Mouse (Mus musculus) adrenal gland, adult 18-20 months (tissue): Measurements from ENCODE around the gene Rhox6. TPM values are rescaled to one million over a fixed set of nuclear protein-coding genes. Genes with fewer than 3 reads are reported as not detected.
"Not testable (repeated sequence)": the region's sequence is repeated elsewhere in the genome, so short reads cannot be mapped to it uniquely, and the experiment has no call there.

ENCODE experiments used
- DNase-seq, 2 experiments: peaks; one replicate each; pipeline ENCODE4 v3.0.0; 2021 to 2022; ENCODE audit warnings: low spot score in 2 of 2
- long read RNA-seq, 2 experiments: library from polyadenylated mRNA; stranded (forward); transcript quantifications; one replicate each; pipeline ENCODE4 v2.0.0; 2021
- total RNA-seq, 2 experiments: library from RNA; stranded (reverse); gene quantifications; 1 replicate in 1 of 2; 2 replicates in 1 of 2; pipeline ENCODE4 v1.2.3; 2021

The Rhox6 gene
- total RNA-seq, result not detected
- long read RNA-seq, experiment 1, result 0 reads
- long read RNA-seq, experiment 2, result 0 reads

GRCm38 (mm10) chrX:37826610-37827009 lies at the start of gene Rhox6:
TSS of gene Rhox6 (plus strand) at chrX:37826910.
- not testable (repeated sequence) for DNase-seq

GRCm38 (mm10) chrX:37807286-37808080 lies 19.2 kb upstream of the Rhox6 start:
- no peak for DNase-seq

- no peak for DNase-seq
These were observed 17.3 kb upstream of the Rhox6 start for GRCm38 (mm10) chrX:37809396-37809795.

- peak; percentile 10 to 22 for DNase-seq
These were observed 15.5 kb upstream of the Rhox6 start for GRCm38 (mm10) chrX:37811179-37811578.

- no peak for DNase-seq
These were observed 11.0 kb upstream of the Rhox6 start for GRCm38 (mm10) chrX:37815665-37816064.

GRCm38 (mm10) chrX:37831386-37831785 lies 4.7 kb downstream of the Rhox6 start, which contains the start of gene Rhox7a:
TSS of gene Rhox7a (plus strand) at chrX:37831686.
- DNase-seq, result not testable (repeated sequence)

GRCm38 (mm10) chrX:37871641-37872040 lies 44.9 kb downstream of the Rhox6 start:
- no peak for DNase-seq

GRCm38 (mm10) chrX:37878844-37879243 lies 52.1 kb downstream of the Rhox6 start, which contains the start of gene Rhox8:
TSS of gene Rhox8 (minus strand) at chrX:37878944.
- no peak for DNase-seq

Other genes starting within 250 kb of the Rhox6 start
- gene Rhox3f, start 245.9 kb upstream of the Rhox6 start, total RNA-seq, result not detected
- gene Rhox4f, start 219.2 kb upstream of the Rhox6 start, total RNA-seq, result not detected
- gene Rhox3g, start 198.3 kb upstream of the Rhox6 start, total RNA-seq, result not detected
- not detected for gene Rhox2g, start 183.4 kb upstream of the Rhox6 start, total RNA-seq
- gene Rhox4g, start 175.6 kb upstream of the Rhox6 start, total RNA-seq, result not detected
- not detected for gene Rhox3h, start 158.1 kb upstream of the Rhox6 start, total RNA-seq
- not detected for gene Rhox2h, start 153.6 kb upstream of the Rhox6 start, total RNA-seq
- gene Rhox5, start 22.1 kb upstream of the Rhox6 start, total RNA-seq, result not detected
- gene Rhox7a, start 4.8 kb downstream of the Rhox6 start, total RNA-seq, result not detected
- not detected for gene Rhox8, start 52.0 kb downstream of the Rhox6 start, total RNA-seq
- gene Rhox7b, start 70.3 kb downstream of the Rhox6 start, total RNA-seq, result not detected
- gene Rhox9, start 74.9 kb downstream of the Rhox6 start, total RNA-seq, result not detected
- gene Btg1-ps1, start 191.9 kb downstream of the Rhox6 start, total RNA-seq, result not detected
- gene Btg1-ps2, start 216.2 kb downstream of the Rhox6 start, total RNA-seq, result not detected
- gene Rhox10, start 239.6 kb downstream of the Rhox6 start, total RNA-seq, result not detected